Mouse (Mus musculus) frontal cortex, postnatal 25 days (tissue): ENCODE data around the gene Rufy2.
A peak's percentile ranks its signal among the peaks of the same experiment; 100 is the strongest.
"Not testable (repeated sequence)": the region's sequence is repeated elsewhere in the genome, so short reads cannot be mapped to it uniquely, and the experiment has no call there.

ENCODE experiments used
- DNase-seq, 2 experiments: peaks; one replicate each; pipeline ENCODE4 v3.0.0; 2022; ENCODE audit warnings: low spot score in 2 of 2

Rufy2 gene

DNA sequence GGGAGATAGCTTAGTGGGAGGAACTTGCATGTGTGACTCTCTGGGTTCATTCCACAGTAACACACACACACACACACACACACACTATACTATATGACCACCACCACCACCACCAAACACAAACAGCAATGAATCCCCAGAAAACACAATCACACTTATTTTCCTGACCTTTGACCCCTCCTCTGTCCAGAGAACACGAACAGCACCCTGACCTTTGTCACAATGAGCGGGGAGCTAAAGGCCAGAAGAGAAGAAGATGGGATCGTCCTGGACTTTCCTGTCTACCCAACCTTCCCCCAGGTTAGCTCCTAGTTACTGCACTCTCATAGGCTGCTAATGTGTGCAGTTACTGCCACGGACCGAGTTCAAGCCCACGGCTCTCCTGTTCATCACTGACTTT lies 72.0 kb downstream of the Rufy2 start:
- no peak for DNase-seq

DNA sequence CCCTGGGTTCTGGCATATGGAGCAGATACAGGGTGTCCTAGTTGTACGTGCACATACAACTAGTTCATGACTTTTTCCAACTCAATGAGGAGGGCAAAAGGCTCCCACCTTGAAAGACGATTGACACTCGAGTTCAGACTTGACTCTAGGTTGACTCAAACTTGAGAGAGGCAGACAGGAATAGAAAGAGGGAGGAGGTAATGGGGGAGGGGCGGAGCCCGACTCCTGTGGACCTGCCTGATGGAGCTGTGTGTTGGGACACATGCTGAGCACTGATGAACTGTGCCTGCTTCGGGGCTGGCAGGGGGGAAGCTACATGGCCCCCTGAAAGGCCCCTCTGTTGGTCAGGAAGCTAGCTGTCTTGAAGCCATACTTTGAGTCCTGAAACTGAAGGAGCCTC lies 73.0 kb downstream of the Rufy2 start:
- no peak for DNase-seq

DNA sequence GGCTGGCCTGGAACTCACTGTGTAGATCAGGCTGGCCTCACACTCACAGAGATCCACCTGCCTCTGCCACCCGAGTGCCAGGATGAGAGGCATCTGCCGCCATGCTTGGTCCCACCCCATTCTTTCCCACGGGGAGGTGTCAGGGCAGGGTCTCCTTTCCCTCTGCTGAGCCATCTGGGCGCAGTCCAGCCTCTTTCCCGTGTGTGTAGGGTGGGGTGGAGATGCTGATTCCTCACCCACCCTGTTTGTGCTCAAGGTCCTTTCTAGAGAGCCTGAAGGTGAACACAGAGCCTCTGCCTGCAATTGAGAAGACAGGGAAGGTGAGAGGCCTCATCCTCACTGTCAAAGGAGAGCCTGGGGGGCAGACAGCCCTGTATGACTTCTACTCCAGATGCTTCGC lies 74.0 kb downstream of the Rufy2 start:
- not testable (repeated sequence) for DNase-seq

DNA sequence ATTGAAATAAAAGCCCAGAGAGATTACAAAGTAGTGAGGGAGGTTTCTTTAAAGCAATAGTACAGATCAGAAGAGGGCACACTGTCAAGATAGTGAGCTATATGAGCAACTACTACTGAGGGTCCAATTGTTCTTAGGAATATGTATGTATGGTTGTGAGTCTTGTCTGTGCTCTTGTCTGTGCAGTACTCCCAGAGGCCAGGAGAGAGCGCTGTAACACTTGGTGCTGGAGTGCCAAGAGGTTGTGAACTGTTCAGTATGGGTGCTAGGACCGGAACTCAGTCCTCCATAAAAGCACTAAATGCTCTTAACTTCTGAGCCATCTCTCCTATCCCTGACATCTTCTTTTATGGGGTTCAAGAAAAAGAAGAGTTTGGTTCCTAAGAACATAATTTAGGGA lies 74.6 kb downstream of the Rufy2 start:
- DNase-seq: no peak

GRCm38 (mm10) chr10:63056966-63057750 lies 77.1 kb downstream of the Rufy2 start:
- DNase-seq: no peak

- no peak for DNase-seq
Measured at GRCm38 (mm10) chr10:63059862-63060261, 79.8 kb downstream of the Rufy2 start, which contains the start of gene Pbld1. Gene Pbld1, plus strand, starts transcription at chr10:63060162.

- DNase-seq: no peak
Measured at GRCm38 (mm10) chr10:63060406-63060805, 80.4 kb downstream of the Rufy2 start.

GRCm38 (mm10) chr10:63061266-63061665 lies 81.2 kb downstream of the Rufy2 start:
- DNase-seq: no peak

GRCm38 (mm10) chr10:63062696-63063095 lies 82.7 kb downstream of the Rufy2 start:
- DNase-seq: no peak

GRCm38 (mm10) chr10:63063365-63063764 lies 83.3 kb downstream of the Rufy2 start:
- DNase-seq: no peak

DNA sequence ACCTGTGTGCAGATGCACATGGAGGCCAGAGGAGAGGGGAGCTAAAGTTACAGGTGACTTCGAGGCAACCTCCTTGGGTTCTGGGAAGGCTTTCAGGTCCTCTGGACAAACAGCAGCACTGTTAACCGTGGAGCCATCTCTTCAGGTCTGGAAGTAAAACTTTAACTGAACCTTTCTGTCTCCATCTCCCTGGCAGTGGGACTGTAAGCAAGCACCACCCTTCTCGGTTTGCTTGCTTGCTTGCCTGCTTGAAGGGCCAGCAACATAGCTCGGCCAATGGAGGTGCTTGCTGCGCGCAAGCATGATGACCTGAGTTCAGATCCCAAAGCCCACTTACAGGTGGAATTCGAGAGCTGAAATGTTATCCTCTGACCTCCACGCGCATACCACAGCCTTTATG lies 84.5 kb downstream of the Rufy2 start:
- no peak for DNase-seq

DNA sequence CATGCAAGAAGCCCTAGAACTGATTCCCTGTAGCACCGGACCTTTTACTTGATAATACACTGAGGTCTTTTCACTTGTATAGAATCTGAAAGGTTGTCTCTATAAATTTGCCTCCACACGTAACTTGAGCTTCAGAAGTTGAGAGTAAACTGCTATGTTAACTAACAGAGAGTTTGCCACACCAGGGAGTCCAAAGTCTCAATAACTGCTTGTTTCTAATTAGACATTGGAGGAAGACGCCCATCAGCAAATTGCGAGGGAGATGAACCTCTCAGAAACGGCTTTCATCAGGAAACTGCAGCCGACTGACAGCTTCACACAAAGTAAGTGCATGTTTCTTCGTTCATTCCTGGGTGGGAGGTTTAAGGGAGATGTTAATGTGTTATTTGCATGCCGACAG lies 85.5 kb downstream of the Rufy2 start:
- no peak for DNase-seq

GRCm38 (mm10) chr10:63065988-63066387 lies 86.0 kb downstream of the Rufy2 start:
- DNase-seq: peak; percentile 67 to 70
